Mouse (Mus musculus): ENCODE results near the gene Dazap1.

The Dazap1 gene

DNA sequence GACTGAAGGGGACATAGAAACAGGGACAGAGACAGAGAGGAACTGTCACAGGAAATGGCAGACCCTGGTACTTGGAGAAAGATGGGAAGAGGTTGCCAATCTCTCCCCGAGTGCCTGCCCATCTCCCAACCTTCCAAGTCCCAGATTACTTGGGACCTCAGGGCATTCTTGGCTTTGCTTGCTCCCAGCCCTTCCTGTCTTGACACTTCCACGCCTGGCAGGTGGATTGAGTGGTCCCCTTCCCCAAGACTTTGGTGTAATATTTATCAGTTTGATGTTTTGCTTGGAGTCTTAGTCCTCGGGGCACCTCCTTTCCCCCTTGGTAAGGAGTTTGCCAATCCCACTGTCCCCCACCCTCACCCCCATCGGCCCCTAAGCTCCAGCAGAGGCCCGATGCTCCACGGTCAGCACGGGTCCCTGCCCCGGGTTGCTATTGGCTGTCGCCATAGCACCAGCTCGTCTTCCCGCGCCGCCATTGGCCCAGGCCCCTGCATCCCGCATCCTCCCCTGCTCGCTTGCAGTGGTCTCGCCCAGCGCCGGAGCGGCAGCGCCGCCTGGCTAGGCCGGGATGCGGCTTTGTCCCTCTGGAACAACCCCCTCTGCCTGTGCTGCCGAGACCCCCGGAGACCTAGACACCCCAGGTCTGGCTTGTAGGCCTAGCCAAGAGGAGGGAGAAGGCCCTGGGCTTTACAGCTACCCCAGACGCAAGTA lies 37.4 kb downstream of the Dazap1 start:
- peak; percentile 72 for DNase-seq (ENCODE audit: low read depth, low spot score)

DNA sequence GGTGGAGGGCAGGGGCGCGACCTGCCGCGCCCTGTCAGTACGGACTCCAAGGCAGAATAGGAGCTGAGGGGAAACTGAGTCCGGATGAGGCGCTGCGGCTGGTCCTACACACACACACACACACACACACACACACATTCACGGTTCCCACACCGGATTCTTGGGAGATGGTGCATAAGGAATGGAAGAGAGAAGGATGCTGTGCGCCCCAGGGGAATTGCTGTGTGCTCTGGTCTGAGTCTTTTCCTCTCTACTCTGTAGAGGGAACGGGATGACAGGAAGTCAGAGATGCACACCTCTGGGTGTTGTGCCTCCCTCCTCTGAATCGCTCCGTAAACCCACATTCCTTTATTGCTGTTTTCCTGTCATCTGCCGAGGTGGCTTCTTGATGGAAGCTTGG lies 38.0 kb downstream of the Dazap1 start:
- DNase-seq (ENCODE audit: low read depth, low spot score): no peak

DNA sequence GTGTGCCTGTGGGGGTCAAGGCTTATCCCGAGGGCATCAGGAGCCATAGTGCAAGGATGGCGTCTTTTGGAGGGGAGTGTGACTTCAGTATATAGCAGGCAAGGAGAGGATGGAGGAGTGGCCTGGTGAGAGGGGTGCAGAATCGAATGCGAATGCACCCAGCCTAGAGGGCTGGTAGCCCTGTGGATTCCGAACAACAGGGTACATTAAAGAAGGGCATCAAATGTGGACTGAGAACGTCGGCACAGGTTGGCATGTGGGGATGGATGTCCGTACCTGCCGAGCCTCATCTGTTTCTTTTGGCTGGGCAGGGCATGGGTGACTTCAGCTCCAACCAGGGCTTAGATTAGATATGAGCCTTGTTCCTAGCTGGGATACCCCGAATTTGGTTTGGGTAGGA lies 38.5 kb downstream of the Dazap1 start:
- no peak for DNase-seq (ENCODE audit: low read depth, low spot score)

DNA sequence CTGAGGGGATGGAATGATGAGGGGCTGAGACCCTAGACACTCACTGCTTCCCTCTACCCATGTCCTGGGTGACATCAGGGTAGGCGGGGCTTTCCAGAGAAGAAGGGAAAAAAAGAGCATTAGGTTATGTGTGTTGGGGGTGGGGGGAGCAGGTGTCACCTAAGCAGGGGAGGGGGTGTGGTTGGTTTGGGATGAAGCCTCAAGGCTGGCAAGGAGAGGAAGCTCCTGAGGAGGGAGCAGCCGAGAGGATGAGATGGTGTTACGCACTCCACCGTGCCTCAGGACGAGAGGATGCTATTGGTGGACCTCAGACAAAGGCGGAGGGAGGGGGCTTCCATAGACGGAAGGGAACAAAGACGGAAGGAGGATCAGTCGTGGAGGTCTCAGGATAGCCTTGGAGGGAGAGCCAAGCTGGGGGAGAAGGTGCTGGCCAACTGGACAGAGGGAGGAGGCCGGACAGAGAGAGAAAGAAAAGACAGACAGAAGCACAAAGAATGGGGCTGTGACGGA lies 39.4 kb downstream of the Dazap1 start:
- DNase-seq (ENCODE audit: low read depth, low spot score): no peak

DNA sequence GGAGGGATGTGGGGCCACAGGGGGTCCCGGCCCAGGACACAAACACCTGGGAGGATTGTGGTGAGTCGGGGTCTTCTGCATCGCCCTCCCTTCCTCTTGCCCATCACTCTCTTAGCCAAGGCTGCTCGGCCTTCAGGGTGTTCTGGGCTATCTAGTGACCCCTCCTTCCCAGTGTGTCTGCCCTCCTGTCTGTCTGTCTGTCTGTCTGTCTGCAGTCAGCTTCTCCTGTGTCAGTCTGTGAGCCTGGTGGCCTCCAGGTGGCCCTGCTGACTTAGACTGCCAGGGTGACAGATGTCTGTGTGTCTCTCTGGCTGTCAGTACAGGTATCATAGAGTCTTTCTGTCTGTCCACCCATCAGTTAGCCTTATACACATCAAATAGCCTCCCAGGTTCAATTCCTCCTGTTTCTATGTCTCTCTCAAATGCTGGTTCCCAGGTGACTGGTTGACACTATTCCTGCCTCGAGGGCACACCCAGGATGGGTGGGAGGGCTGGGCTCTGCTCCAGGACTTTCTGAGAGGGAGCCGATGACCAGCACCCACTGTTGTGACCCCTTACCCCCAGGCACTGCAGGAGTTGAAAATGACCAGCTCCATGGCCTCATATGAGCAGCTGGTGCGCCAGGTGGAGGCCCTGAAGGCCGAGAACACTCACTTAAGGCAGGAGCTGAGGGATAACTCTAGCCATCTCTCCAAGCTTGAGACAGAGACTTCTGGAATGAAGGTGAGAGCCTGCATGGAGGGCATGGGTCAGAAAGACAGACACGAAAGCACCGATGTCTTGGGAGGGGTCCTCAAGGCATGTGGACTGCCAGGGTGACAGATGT lies 40.2 kb downstream of the Dazap1 start:
- no peak for DNase-seq (ENCODE audit: low read depth, low spot score)

DNA sequence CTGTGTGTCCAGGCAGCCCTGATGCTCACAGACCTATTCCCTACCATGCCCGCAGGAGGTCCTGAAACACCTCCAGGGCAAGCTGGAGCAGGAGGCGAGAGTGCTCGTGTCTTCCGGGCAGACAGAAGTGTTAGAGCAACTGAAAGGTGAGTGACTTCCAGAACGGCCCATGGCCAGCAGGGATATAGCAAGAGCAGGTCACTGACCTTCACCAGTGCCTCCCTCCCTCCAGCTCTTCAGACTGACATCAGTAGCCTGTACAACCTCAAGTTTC lies 40.7 kb downstream of the Dazap1 start:
- DNase-seq (ENCODE audit: low read depth, low spot score): no peak

DNA sequence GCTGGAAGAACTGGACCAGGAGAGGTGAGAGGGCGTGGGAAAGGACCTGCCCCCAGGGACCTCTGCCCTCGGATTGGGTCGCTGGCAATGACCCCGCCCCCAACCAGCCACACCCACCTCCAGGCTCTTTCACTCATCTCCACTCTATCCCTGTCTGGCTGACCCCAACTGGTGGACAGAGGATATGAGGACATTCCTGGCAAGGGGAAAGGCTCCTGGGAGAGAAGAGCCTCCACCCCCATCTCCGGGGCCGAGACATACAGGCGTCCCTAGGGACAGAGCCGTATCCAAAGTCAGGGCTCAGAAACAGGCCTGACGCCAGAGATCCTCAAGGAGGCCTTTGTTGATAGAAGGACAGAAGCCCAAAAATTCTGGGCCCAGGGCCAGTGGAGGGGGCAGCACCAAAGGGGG lies 41.2 kb downstream of the Dazap1 start:
- DNase-seq (ENCODE audit: low read depth, low spot score): no peak

DNA sequence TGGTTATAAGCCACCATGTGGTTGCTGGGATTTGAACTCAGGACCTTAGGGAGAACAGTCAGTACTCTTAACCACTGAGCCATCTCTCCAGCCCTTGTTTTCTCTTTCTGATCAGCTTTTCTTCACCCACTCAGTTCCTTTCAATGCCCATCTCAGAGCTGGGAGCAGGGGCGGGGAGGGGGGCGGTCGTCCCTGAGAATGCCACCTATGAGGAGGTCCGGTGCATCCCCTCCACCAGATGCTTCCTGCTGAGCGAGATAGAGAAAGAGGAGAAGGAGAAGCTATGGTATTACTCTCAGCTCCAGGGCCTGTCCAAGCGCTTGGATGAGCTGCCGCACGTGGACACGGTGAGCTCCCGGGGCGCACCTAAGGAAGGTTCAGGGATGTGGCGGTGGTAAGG lies 43.2 kb downstream of the Dazap1 start:
- no peak for DNase-seq (ENCODE audit: low read depth, low spot score)

DNA sequence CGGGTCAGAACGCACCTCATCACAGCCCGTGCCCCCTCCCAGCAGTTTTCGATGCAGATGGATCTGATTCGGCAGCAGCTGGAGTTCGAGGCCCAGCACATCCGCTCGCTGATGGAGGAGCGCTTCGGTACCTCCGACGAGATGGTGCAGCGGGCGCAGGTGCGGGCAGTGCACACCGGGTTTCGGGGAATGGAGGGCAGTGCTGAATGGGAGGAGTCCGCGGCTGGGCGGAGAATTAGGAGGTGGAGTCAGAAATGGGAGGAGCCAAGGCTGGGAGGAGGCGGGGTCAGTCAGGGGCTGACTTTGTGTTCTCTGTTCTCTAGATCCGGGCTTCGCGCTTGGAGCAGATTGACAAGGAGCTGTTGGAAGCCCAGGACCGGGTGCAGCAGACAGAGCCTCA lies 43.6 kb downstream of the Dazap1 start:
- peak; percentile 92 for DNase-seq (ENCODE audit: low read depth, low spot score)

DNA sequence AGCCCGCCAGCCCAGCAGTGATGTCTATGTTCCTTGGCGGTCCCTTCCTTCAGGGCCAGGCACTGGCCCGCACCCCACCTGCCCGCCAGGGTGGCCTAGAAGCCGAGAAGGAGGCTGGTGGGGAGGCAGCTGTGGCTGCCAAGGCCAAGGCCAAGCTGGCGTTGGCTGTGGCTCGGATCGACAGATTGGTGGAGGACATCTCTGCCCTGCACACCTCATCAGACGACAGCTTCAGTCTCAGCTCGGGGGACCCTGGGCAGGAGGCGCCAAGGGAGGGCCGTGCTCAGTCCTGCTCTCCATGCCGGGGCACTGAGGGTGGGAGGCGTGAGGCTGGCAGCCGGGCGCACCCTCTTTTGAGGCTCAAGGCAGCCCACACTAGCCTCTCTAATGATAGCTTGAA lies 50.3 kb downstream of the Dazap1 start:
- DNase-seq (ENCODE audit: low read depth, low spot score): no peak

DNA sequence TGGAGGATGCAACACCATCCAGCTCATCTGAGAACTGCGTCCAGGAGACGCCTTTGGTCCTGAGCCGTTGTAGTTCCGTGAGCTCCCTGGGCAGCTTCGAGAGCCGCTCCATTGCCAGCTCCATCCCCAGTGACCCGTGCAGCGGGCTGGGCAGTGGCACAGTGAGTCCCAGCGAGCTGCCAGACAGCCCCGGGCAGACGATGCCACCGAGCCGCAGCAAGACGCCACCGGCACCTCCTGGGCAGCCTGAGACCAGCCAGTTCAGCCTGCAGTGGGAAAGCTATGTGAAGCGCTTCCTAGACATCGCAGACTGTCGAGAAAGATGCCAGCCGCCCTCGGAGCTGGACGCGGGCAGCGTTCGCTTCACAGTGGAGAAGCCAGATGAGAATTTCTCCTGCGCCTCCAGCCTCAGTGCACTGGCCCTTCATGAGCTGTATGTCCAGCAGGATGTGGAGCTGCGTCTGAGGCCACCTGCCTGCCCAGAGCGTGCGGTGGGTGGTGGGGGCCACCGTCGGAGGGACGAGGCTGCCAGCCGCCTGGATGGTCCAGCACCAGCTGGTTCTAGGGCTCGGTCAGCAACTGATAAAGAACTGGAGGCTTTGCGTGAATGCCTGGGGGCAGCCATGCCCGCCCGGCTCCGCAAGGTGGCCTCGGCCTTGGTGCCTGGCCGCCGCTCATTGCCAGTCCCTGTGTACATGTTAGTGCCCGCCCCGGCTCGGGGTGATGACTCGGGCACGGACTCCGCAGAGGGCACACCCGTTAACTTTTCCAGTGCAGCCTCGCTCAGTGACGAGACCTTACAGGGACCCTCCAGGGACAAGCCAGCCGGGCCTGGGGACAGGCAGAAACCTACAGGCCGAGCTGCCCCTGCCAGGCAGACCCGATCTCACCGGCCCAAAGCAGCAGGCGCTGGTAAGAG lies 51.6 kb downstream of the Dazap1 start:
- no peak for DNase-seq (ENCODE audit: low read depth, low spot score)

DNA sequence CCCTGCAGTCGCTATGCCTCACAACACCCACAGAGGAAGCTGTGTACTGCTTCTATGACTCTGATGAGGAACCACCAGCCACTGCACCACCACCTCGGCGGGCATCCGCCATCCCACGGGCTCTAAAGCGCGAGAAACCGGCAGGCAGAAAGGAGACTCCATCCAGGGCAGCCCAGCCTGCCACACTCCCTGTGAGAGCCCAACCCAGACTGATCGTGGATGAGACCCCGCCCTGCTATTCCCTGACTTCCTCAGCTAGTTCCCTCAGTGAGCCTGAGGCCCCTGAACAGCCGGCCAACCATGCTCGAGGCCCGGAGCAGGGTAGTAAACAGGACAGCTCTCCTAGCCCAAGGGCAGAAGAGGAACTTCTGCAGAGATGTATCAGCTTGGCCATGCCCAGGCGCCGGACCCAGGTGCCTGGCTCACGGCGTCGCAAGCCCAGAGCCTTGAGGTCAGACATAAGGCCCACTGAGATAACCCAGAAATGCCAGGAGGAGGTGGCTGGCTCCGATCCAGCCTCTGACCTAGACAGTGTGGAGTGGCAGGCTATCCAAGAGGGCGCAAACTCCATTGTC lies 52.4 kb downstream of the Dazap1 start:
- DNase-seq (ENCODE audit: low read depth, low spot score): peak; percentile 57

DNA sequence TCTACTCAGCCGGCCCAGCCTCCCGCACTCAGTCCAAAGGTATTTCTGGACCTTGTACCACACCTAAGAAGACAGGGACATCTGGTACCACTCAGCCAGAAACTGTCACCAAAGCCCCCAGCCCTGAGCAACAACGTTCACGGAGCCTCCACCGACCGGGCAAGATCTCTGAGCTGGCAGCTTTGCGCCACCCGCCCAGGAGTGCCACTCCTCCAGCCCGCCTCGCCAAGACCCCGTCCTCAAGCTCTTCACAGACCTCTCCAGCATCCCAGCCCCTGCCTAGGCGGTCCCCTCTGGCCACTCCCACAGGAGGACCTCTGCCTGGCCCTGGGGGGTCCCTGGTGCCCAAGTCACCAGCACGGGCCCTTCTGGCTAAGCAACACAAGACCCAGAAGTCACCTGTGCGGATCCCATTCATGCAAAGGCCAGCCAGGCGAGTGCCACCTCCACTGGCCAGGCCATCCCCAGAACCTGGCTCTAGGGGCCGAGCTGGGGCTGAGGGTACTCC lies 53.3 kb downstream of the Dazap1 start:
- DNase-seq (ENCODE audit: low read depth, low spot score): no peak

DNA sequence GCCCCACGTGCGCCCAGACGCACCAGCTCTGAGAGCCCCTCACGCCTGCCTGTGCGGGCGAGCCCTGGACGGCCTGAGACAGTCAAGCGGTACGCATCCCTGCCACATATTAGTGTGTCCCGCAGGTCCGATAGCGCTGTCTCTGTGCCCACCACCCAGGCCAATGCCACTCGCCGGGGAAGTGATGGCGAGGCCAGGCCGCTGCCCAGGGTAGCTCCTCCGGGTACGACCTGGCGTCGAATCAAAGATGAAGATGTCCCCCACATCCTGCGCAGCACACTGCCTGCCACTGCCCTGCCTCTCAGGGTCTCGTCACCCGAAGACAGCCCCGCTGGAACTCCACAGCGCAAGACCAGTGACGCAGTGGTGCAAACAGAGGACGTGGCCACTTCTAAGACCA lies 54.0 kb downstream of the Dazap1 start:
- no peak for DNase-seq (ENCODE audit: low read depth, low spot score)

DNA sequence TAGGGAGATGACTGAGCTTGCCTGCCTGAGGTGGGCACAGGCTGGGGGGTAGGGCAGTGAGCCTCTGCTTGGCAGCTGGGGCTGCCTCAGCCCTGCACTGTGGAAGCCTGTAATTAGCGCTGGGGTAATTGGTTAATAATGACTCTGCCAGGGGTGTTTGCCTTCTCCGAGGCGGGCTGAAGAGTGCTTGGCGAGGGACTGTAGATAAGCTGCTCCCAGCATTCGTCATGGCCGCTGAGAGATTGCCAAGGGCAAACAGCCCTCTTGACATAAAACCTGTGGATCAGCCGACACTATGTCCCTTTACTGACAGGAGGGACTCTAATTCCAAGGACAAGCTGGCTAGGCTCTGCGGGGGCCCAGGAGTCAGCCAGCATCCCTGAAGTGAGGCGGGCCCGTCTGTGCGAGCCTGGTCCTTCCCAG lies 55.1 kb downstream of the Dazap1 start:
- DNase-seq (ENCODE audit: low read depth, low spot score): no peak

DNA sequence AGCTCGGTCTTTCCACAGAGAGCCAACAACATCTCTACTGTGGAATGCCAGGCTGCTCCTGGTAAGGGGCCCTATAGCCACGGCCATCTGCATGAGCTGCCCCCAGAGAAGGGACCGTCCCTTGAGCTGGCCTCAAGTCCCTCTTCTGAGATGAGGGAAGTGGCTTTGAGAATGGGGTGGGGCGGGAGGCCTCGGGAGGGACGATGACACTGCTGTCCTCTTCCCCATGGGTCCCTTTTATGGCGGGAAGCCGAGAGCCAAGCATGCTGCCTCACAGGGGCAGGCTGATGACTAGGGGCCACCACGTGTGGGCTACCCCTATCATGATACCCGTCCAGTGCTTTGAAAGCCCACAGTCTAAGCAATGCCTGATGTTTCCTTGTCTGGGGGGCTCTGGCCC lies 55.7 kb downstream of the Dazap1 start:
- DNase-seq (ENCODE audit: low read depth, low spot score): no peak

DNA sequence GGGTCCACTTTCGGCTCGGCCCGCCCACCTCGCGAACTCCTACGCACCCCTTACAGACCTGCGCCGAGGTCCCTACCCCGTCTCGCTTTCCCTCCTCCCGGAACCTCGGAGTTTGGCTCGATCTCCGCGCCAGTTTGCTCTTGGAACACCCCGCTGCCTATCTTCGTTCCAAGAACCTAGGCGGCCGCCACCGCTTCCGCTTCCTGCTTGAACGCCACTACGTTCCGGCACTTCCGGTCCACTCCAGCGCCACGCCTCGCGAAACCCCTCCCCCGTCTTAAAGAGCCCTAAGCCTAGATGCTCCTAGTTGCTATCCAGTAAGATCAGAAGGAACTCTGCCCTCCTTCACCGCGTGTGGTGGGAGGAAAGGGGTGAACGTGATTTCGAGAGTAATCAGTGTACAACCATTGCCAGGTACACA lies 59.1 kb downstream of the Dazap1 start, which contains the start of gene 2310011J03Rik:
Gene 2310011J03Rik, minus strand, starts transcription at position 198 of the 421 bp plus-strand sequence.
- peak; percentile 96 for DNase-seq (ENCODE audit: low read depth, low spot score)

DNA sequence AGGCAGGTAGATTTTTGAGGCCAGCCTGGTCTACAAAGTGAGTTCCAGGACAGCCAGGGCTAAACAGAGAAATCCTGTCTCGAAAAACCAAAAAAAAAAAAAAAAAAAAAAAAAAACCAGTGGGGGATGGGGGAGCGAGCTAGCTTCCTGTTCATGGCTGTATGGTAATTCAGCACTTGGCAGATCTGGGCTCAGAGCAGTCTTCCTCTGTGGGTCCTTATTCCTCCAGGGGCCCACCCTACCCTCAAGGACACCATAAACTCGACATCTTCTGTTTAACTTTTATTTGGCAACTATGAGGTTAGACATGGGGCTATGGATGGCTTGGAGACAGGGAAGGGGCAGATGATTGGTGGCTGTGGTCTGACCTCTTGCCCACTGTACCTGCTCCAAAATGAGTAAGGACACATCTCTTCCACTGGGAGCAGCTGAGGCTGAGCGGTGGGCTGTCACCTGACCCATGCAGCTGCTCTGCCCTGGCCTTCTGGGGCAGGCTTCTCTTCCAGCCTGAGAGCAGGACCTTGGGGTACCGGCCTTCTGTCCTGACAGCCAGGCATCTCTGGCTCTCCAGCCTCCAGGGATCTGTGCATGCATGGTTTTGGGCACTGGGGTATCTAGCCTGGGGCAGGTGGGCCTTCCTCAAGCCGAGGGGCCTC lies 59.9 kb downstream of the Dazap1 start:
- DNase-seq (ENCODE audit: low read depth, low spot score): no peak

DNA sequence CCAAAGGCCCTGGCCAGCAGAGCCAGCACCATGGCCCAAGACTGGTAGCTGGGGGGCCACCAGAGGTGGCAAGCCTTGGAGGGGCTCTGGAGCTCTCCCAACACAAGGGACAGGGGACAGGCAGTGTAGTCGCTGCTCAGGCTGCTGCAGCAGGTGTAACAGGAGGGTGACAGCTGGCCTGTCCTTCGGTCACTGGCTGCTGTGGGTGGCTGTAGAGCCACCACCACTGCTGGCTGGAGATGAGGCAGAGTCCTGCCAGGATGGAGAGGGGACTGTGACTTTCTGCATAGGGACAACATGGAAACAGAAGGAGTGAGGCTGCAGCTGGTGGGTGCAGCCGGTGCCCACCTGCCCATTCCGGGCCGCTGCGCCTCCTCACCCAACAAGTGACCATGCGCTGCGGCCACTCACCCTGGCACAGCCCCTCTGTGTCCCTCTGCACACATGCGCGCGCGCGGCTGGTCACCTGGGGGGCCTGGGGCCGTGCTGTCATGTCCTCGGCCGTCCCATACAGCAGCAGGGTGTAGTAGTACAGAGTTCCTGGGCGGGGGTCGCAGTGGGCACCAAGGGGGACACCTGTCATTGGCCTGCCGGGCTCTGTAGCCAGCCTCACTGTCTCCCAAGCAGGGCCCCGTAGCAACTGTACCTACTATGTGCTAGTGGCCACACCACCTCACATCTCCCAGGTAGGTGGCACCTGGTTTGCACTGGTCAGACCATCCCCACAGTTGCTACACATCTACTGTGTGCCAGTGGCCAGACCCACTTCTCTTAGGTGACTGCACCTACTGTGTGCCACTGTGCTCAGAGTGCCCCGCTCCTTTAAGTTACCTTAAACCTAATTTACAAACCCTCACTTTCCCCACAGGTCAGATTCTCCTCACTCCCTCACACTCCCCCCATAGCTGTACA lies 60.6 kb downstream of the Dazap1 start:
- DNase-seq (ENCODE audit: low read depth, low spot score): no peak

DNA sequence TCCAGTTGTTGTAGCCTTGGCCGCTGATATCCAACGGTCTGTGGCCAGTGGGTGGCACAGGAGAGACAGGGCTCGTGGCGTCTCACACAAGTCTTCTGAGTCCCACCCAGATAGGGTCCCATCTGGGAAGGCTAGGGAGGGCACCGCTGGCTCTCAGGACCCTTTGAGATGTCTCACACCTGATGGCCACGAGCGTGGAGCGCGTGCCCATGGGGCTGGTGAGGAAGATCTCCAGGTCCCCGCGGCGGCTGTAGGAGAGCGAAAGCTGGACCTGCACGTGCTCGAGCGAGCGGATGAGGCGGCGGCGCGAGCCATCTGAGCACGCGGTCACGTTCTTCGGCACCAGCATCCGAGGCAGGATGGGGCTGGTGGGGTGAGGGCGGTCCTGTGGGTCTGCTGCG lies 61.5 kb downstream of the Dazap1 start:
- DNase-seq (ENCODE audit: low read depth, low spot score): no peak

All from ZHBTc4 (cell line).